Comparison of ENCODE assay signal across 20 mouse cellular contexts in the genomic region with DNA sequence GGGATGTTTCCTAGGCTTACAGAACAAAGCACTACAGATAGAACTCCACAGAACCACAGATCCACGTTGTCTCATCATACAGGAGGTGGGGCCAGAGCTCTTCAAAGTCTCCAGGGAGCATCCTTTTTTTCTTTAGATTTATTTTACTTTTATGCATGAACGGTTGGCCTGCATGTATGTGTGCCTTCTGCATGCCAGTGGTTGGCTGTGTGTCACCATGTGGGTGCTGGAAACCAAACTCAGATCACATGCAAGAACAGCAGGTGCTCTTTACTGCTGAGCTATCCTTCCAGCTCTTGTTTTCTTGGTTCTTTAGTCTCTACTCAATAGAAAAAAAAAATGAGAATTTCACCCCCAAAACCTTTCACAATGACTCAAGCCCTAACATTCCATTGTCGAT. TPM values are rescaled to one million over a fixed set of nuclear protein-coding genes. Genes with fewer than 3 reads are reported as not detected.
A peak's percentile ranks its signal among the peaks of the same experiment; 100 is the strongest.
DNase-seq lines count a peak whose midpoint lies in the region; ATAC-seq and TF ChIP-seq lines count a peak whose summit lies in the region.
"Had no signal": no experiment of that assay in that cellular context is flagged by ENCODE, and none has a peak within 500 bp of the region (broad histone marks: within the 10 kb centered on the region; RNA-seq: fewer than 3 reads in every experiment).

No protein-coding gene starts in this region.

- intact Hi-C loops in heart, postnatal 10 days (cut with DNase I), result no loop called here

- 60% methylated on average over 3 of the region's 3 CpGs for WGBS in kidney, postnatal 0 days
- 33% methylated on average over 3 of the region's 3 CpGs for WGBS in thymus, adult 2 months

- TF ChIP-seq CTCF in kidney, postnatal 0 days (IDR thresholded peaks at IDR 0.05; ENCODE audit: low read depth), result no peak
- TF ChIP-seq CTCF in thymus, adult 2 months (IDR thresholded peaks at IDR 0.05; ENCODE audit: borderline replicate concordance, control insufficient read depth, extremely low read depth, insufficient read depth, low read length, poor library complexity), result no peak

- no peaks in the 10 kb centered on the region for H3K27me3 ChIP-seq in kidney, postnatal 0 days (ENCODE audit: insufficient read depth, low read length)
- H3K27me3 ChIP-seq in thymus, adult 2 months (ENCODE audit: control insufficient read depth, insufficient read depth, low read length), result no peaks in the 10 kb centered on the region

- peak overlapping the region; percentile 19; the same call in 1 of the 2 replicates for H3K27ac ChIP-seq in kidney, postnatal 0 days
- H3K27ac ChIP-seq in thymus, adult 2 months (ENCODE audit: control insufficient read depth, insufficient read depth, low read length), result no peak overlapping the region
- H3K27ac ChIP-seq: embryonic facial prominence, embryonic 13.5 days; forebrain, embryonic 13.5 days; gastrocnemius, adult 2 months; heart, embryonic 13.5 days; hindbrain, embryonic 12.5 days had no signal

- no peaks in the 10 kb centered on the region for H3K36me3 ChIP-seq in kidney, postnatal 0 days (ENCODE audit: insufficient read depth, low read length)
- H3K36me3 ChIP-seq in thymus, adult 2 months (ENCODE audit: control insufficient read depth, insufficient read depth, low read length), result no peaks in the 10 kb centered on the region
- H3K36me3 ChIP-seq: embryonic facial prominence, embryonic 13.5 days; G1E; heart, embryonic 13.5 days; hindbrain, embryonic 12.5 days had no signal

- H3K4me2 ChIP-seq in kidney, postnatal 0 days (ENCODE audit: low read length), result no peak overlapping the region

- H3K9me3 ChIP-seq in kidney, postnatal 0 days (replicated peaks; ENCODE audit: low read length), result no peaks in the 10 kb centered on the region
- H3K9me3 ChIP-seq: embryonic facial prominence, embryonic 13.5 days; forebrain, embryonic 13.5 days; heart, embryonic 13.5 days; hindbrain, embryonic 12.5 days had no signal

- no peak for DNase-seq in kidney, postnatal 0 days (ENCODE audit: low spot score)
- DNase-seq in kidney, adult 8-10 months, result no peak
- peak; percentile 16 for DNase-seq in thymus, postnatal 0 days (ENCODE audit: low spot score)
- DNase-seq in thymus, adult 2 months, result no peak
- peak; percentile 13 for DNase-seq in R1 (ENCODE audit: low read depth, low spot score)
- DNase-seq in cerebellum, postnatal 4 days (ENCODE audit: low spot score in 2 of 2), result no peak
- no peak for DNase-seq in heart, postnatal 10 days
- DNase-seq: adrenal gland, postnatal 10 days; cerebellum, adult 11-12 months; cerebellum, adult 9-10 months; cerebellum, postnatal 25 days; gastrocnemius, adult 2 months; gastrocnemius, postnatal 25 days; heart, adult 11 months; heart, postnatal 4 days had no signal

- H3K9ac ChIP-seq in kidney, postnatal 0 days (ENCODE audit: low read depth, low read length), result no peak overlapping the region
- H3K9ac ChIP-seq: embryonic facial prominence, embryonic 13.5 days; forebrain, embryonic 13.5 days; heart, embryonic 13.5 days; hindbrain, embryonic 12.5 days had no signal

- no peak for ATAC-seq in kidney, postnatal 0 days (replicated peaks; ENCODE audit: low FRiP score, low read depth)

- H3K4me3 ChIP-seq in kidney, postnatal 0 days (replicated peaks; ENCODE audit: low read depth, low read length), result no peak overlapping the region
- no peak overlapping the region for H3K4me3 ChIP-seq in thymus, adult 2 months (ENCODE audit: control insufficient read depth, insufficient read depth, low read length)
- H3K4me3 ChIP-seq: hindbrain, embryonic 12.5 days had no signal

- H3K4me1 ChIP-seq in kidney, postnatal 0 days (replicated peaks; ENCODE audit: insufficient read depth, low read length), result peaks cover 7% of the 10 kb centered on the region; the same call in 1 of the 2 replicates
- peaks cover 25% of the 10 kb centered on the region for H3K4me1 ChIP-seq in thymus, adult 2 months (replicated peaks; ENCODE audit: control insufficient read depth, insufficient read depth, low read length)

- no peak for TF ChIP-seq POLR2A in thymus, adult 2 months (IDR thresholded peaks at IDR 0.05; ENCODE audit: control insufficient read depth, extremely low read depth, insufficient read depth, low read length, poor library complexity)

RNA-seq across cellular contexts. Expression of a gene that starts 0.4 kb away (rescaled TPM):
- polyA plus RNA-seq in kidney, postnatal 0 days (2015; fragmentation: Nextera tagmentation; extraction: Ambion mirVana), result 41.8 and 44.8 TPM in 2 replicates
- 11.3 and 14.1 TPM in 2 replicates for polyA plus RNA-seq in thymus, postnatal 0 days (2015; fragmentation: Nextera tagmentation; extraction: Ambion mirVana)
- 13.1 and 16.2 TPM in 2 replicates for polyA plus RNA-seq in thymus, adult 2 months (2012; rRNA removed)
- total RNA-seq in heart, postnatal 10 days (2021), result 1 to 10 TPM in 1 of 2 experiments, under 1 TPM in 1; 0.62 to 1.1 TPM

RNA-seq across cellular contexts. Expression of a gene that starts 33.1 kb away (rescaled TPM):
- polyA plus RNA-seq in kidney, postnatal 0 days (2015; fragmentation: Nextera tagmentation; extraction: Ambion mirVana), result 71.3 and 77.0 TPM in 2 replicates
- 44.8 and 45.7 TPM in 2 replicates for polyA plus RNA-seq in thymus, postnatal 0 days (2015; fragmentation: Nextera tagmentation; extraction: Ambion mirVana)
- polyA plus RNA-seq in thymus, adult 2 months (2012; rRNA removed), result 79.1 and 86.2 TPM in 2 replicates
- 100 to 1,000 TPM; 112 to 117 TPM for total RNA-seq in heart, postnatal 10 days (2021)

Comparison
In these comparisons a context has a peak if more than half of its experiments do, and no peak if none do; other contexts are left out.
1. DNase-seq: peak in thymus, postnatal 0 days (single experiment) and R1 (single experiment); none in kidney, postnatal 0 days (single experiment), kidney, adult 8-10 months (0 of 2), thymus, adult 2 months (single experiment), cerebellum, postnatal 4 days (0 of 2) and heart, postnatal 10 days (0 of 2).